Mouse (Mus musculus) heart, adult 2 months (tissue): ENCODE results near the gene Kcna2. TPM values are rescaled to one million over a fixed set of nuclear protein-coding genes. Genes with fewer than 3 reads are reported as not detected.

Source experiments
- DNase-seq, 2 experiments: peaks; one replicate each; pipeline ENCODE4 v3.0.0; 2021
- H3K27ac ChIP-seq: fragments of 200-600 bp; 2 replicates; pipeline ENCODE4 v1.8.1; 2022
- H3K27me3 ChIP-seq: fragments of 200-500 bp; 2 replicates; pipeline ENCODE4 v1.6.1; 2012; ENCODE audit warnings: mild to moderate bottlenecking, low read length, inconsistent platforms, mixed read lengths; ENCODE audit not compliant: control insufficient read depth, insufficient read depth
- H3K36me3 ChIP-seq: fragments of 200-500 bp; 2 replicates; pipeline ENCODE4 v1.6.1; 2012; ENCODE audit warnings: low read length, inconsistent platforms; ENCODE audit not compliant: control insufficient read depth, insufficient read depth
- H3K4me1 ChIP-seq: fragments of 200-500 bp; 2 replicates; pipeline ENCODE4 v1.6.1; 2011; ENCODE audit warnings: low read length; ENCODE audit not compliant: control insufficient read depth, insufficient read depth
- H3K4me3 ChIP-seq: fragments of 200-600 bp; 2 replicates; pipeline ENCODE4 v1.8.1; 2022
- H3K79me2 ChIP-seq: fragments of 200-500 bp; replicated peaks from 2 replicates; pipeline ENCODE4 v1.6.1; 2012; ENCODE audit warnings: mild to moderate bottlenecking, inconsistent platforms, low read length, moderate library complexity, mixed read lengths; ENCODE audit not compliant: control insufficient read depth, insufficient read depth
- H3K9ac ChIP-seq: fragments of 200-500 bp; 2 replicates; pipeline ENCODE4 v1.6.1; 2012; ENCODE audit warnings: low read depth, mild to moderate bottlenecking, control low read depth, inconsistent platforms, low read length, mixed read lengths
- CTCF ChIP-seq: fragments of 200-600 bp; IDR thresholded peaks from 2 replicates; pipeline ENCODE4 v1.8.1; 2022; ENCODE audit warnings: antibody characterized with exemption, mild to moderate bottlenecking, moderate library complexity
- EP300 ChIP-seq: fragments of 200-500 bp; IDR thresholded peaks from 2 replicates; pipeline ENCODE4 v1.6.1; 2011; ENCODE audit warnings: low read depth, low read length, control low read depth; ENCODE audit not compliant: insufficient read depth
- POLR2A ChIP-seq: fragments of 200-500 bp; IDR thresholded peaks from 2 replicates; pipeline ENCODE4 v1.6.1; 2011; ENCODE audit warnings: mild to moderate bottlenecking, low read depth, low read length, control low read depth; ENCODE audit not compliant: insufficient read depth
- WGBS: fragments of 180-500 bp; shearing (Covaris S2); methylation state at CpG from one replicate; pipeline ENCODE4 v1.1.7; 2018; 5-methylcytosine and 5-hydroxymethylcytosine counted together
- intact Hi-C: fragments of 180-260 bp; cut with DNase I; formaldehyde crosslinking; loops from one replicate; pipeline ENCODE4 v1.15.1; 2025
- polyA plus RNA-seq: library from polyadenylated mRNA; depleted of rRNA; stranded (reverse); fragments of >200 nt; gene quantifications from 2 replicates; pipeline ENCODE4 v1.2.3, GENCODE M21; 2012
- total RNA-seq, 2 experiments: library from RNA; stranded (reverse); gene quantifications; 2 replicates each; pipeline ENCODE4 v1.2.3; 2021

Kcna2 gene
- total and polyA plus RNA-seq, 3 experiments = 1.0 to 1.6 (median 1.1) TPM

GRCm38 (mm10) chr3:107103462-107103861 lies 2.5 kb downstream of the Kcna2 start:
- Histone ChIP-seq H3K36me3 (no peaks in the 10 kb centered on the region), H3K27ac (no peak overlapping the region), H3K27me3 (peaks cover 8% of the 10 kb centered on the region), H3K79me2 (no peaks in the 10 kb centered on the region), H3K4me1 (no peaks in the 10 kb centered on the region), H3K9ac (no peak overlapping the region), H3K4me3 (no peak overlapping the region)
- TF ChIP-seq CTCF (no peak), EP300 (no peak), POLR2A (no peak)
- 79% methylated on average over 3 of the region's 3 CpGs for WGBS
- DNase-seq = no peak
- intact Hi-C loops = no loop called here

- no peak for DNase-seq
- no peaks in the 10 kb centered on the region for H3K36me3 ChIP-seq
- intact Hi-C loops = no loop called here
- H3K4me3 ChIP-seq = no peak overlapping the region
- no peaks in the 10 kb centered on the region for H3K4me1 ChIP-seq
- H3K27ac ChIP-seq = no peak overlapping the region
- no peak overlapping the region for H3K9ac ChIP-seq
- no peak for TF ChIP-seq CTCF
- TF ChIP-seq EP300 = no peak
- TF ChIP-seq POLR2A = no peak
- H3K79me2 ChIP-seq = no peaks in the 10 kb centered on the region
- WGBS = 70% methylated on average over 6 of the region's 6 CpGs
- peaks cover 5% of the 10 kb centered on the region for H3K27me3 ChIP-seq
These were observed 5.0 kb downstream of the Kcna2 start for GRCm38 (mm10) chr3:107105986-107106385.

DNA sequence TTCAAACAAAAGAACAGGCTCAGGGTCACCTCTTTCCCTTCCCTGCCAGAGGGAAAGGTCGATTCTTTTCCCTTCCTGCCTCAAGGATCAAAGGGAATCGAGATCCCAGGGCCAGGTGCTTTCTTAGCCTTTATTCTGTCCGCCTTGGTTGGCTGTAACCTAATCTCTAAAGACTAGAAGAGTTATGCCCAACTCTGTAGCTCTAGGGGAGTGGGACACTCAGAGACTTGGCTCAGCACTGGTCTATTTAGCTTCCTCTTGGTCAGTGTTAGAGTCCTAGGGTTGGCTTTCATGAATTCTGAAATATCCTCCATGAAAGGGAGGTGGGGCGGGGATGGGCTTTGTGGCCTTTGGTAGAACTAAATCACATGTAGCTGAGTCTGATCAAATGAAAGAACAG lies 11.6 kb downstream of the Kcna2 start:
- no peaks in the 10 kb centered on the region for H3K36me3 ChIP-seq
- intact Hi-C loops = no loop called here
- peaks cover 3% of the 10 kb centered on the region; the same call in 1 of the 2 replicates for H3K4me1 ChIP-seq
- no peak overlapping the region for H3K9ac ChIP-seq
- H3K79me2 ChIP-seq = no peaks in the 10 kb centered on the region
- no peak overlapping the region for H3K4me3 ChIP-seq
- no peak for DNase-seq
- H3K27ac ChIP-seq = no peak overlapping the region
- WGBS = 59% methylated on average over 4 of the region's 4 CpGs
- TF ChIP-seq CTCF (no peak), POLR2A (no peak)
- no peaks in the 10 kb centered on the region for H3K27me3 ChIP-seq

DNA sequence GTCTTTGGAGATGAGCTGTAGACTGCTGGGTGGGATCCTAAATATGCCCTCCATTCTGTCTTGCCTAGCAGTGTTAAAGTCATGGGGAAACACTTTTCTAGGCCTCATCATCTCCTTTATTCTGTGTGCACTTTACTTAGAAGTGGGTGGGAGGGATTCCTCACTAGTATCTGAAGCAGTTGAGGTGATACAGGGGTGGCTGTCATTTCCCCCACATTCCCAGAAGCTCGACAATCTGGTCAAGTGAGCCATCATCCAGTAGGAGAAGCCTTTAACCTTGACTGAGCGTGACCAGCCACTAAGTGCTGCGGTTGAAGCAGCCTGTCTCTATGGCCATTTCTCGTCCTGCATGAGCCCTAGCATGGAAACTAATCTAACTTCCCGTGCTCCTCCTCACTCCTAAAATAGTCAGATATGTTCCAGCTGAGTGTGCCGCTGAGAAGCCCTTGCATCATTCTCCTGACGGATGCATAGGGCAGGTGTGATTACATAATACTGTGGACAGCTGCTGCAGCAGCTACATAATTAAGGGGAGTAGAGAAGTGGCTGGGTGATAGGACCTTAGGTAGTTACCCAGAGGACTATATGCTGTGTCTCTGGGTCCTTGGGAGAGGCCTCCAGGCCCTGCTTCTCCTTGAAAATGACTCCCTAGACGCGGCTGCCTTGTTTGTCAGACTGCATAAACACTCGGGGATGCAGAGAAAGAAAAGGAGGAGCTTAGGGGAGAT lies 12.2 kb downstream of the Kcna2 start:
- H3K79me2 ChIP-seq = no peaks in the 10 kb centered on the region
- no peak for DNase-seq
- no peak overlapping the region for H3K9ac ChIP-seq
- TF ChIP-seq EP300 (no peak), CTCF (no peak), POLR2A (no peak)
- no peaks in the 10 kb centered on the region for H3K27me3 ChIP-seq
- intact Hi-C loops = no loop called here
- peaks cover 3% of the 10 kb centered on the region; the same call in 1 of the 2 replicates for H3K4me1 ChIP-seq
- H3K4me3 ChIP-seq = no peak overlapping the region
- no peaks in the 10 kb centered on the region for H3K36me3 ChIP-seq
- 55% methylated on average over 10 of the region's 10 CpGs for WGBS
- H3K27ac ChIP-seq = no peak overlapping the region

DNA sequence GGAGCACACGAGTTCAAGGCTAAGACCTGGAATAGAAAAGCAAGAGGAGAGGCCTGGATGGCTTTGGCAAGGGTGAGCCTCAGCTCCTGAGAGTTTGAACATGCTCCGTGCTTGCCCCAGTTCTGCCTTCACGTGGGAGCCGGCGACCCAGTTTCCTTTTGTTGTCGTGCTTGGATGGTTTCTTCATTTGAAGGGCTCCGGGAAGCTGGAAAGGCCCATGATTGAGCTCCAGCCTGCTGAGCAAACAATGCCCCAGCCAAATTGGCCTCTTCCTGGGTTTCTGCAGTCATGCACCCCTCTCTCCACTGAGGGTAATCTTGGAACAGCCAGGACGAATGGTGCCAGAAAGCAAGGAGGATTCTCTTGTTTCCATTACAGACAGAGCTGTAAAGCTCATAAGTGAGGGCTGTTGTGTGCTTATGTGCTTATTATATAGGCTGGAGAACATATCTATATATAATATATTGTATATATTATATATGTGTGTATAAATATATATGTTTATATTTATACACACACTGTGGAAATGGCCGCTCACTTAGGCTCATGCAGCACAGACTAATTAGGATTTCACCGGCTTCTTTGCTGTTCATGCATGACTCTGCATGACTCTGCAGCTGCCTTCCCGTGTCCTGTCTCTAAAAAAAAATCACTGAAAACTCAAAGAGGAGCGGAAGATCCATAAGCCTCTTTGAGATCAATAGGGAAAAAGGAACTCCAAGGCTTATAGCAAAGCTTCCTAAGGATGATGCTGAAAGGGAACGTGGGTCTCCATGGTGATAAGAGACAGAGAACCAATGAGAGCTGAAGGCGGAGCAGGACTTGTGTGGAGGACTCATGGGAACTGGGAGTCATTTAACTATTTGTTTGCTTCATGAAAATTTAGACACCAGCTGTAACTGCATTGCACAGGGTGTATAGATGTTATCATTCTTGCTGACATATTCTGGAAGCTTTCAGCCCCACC lies 13.1 kb downstream of the Kcna2 start:
- intact Hi-C loops = no loop called here
- 42% methylated on average over 14 of the region's 14 CpGs for WGBS

More for the DNA sequence above, 13.1 kb downstream of the Kcna2 start:
- H3K9ac ChIP-seq = no peak overlapping the region
- H3K79me2 ChIP-seq = no peaks in the 10 kb centered on the region
- no peaks in the 10 kb centered on the region for H3K36me3 ChIP-seq
- peak; percentile 33 to 59 for DNase-seq
- H3K27me3 ChIP-seq = no peaks in the 10 kb centered on the region
- H3K4me3 ChIP-seq = no peak overlapping the region
- TF ChIP-seq CTCF = no peak
- TF ChIP-seq EP300 = no peak
- TF ChIP-seq POLR2A = no peak
- H3K4me1 ChIP-seq = peaks cover 3% of the 10 kb centered on the region; the same call in 1 of the 2 replicates
- no peak overlapping the region for H3K27ac ChIP-seq
